Mouse (Mus musculus): ENCODE data around the gene AI481877. TPM values are rescaled to one million over a fixed set of nuclear protein-coding genes. Genes with fewer than 3 reads are reported as not detected.

Gene AI481877
- total RNA-seq, 2 experiments from 2014 or later, result not detected

GRCm38 (mm10) chr4:58994762-58995161 is 144.0 kb downstream of the AI481877 start, which contains the start of gene Dnajc25:
TSS of gene Dnajc25 (plus strand) at chr4:58995062.
- ATAC-seq (replicated peaks; ENCODE audit: low FRiP score, poor library complexity, severe bottlenecking), result no peak

Other genes starting within 250 kb of the AI481877 start
- gene Ecpas, start 226.2 kb downstream of the AI481877 start, total RNA-seq (2015; ENCODE audit: low replicate concordance), result 21.9 and 26.1 TPM in 2 replicates
- gene Ecpas, start 226.2 kb downstream of the AI481877 start, total RNA-seq (2017; ENCODE audit: low replicate concordance), result 19.1 and 27.2 TPM in 2 replicates
- not detected in 2 replicates for gene Zkscan16, start 195.4 kb downstream of the AI481877 start, total RNA-seq (2015; ENCODE audit: low replicate concordance)
- not detected in 2 replicates for gene Zkscan16, start 195.4 kb downstream of the AI481877 start, total RNA-seq (2017; ENCODE audit: low replicate concordance)
- 14.6 and 25.0 TPM in 2 replicates for gene Ptgr1, start 151.9 kb downstream of the AI481877 start, total RNA-seq (2015; ENCODE audit: low replicate concordance)
- gene Ptgr1, start 151.9 kb downstream of the AI481877 start, total RNA-seq (2017; ENCODE audit: low replicate concordance), result 6.0 and 8.3 TPM in 2 replicates
- 2.9 and 3.1 TPM in 2 replicates for gene Dnajc25, start 143.9 kb downstream of the AI481877 start, total RNA-seq (2015; ENCODE audit: low replicate concordance)
- 3.3 and 4.2 TPM in 2 replicates for gene Dnajc25, start 143.9 kb downstream of the AI481877 start, total RNA-seq (2017; ENCODE audit: low replicate concordance)
- gene Gm20503, start 135.8 kb downstream of the AI481877 start, total RNA-seq (2015; ENCODE audit: low replicate concordance), result not detected in 2 replicates
- not detected in 2 replicates for gene Gm20503, start 135.8 kb downstream of the AI481877 start, total RNA-seq (2017; ENCODE audit: low replicate concordance)
- gene Gng10, start 103.9 kb downstream of the AI481877 start, total RNA-seq (2015; ENCODE audit: low replicate concordance), result 27.2 and 34.6 TPM in 2 replicates
- 11.2 and 17.6 TPM in 2 replicates for gene Gng10, start 103.9 kb downstream of the AI481877 start, total RNA-seq (2017; ENCODE audit: low replicate concordance)
- 33.2 and 33.4 TPM in 2 replicates for gene Ugcg, start 50.3 kb upstream of the AI481877 start, total RNA-seq (2015; ENCODE audit: low replicate concordance)
- 20.6 and 37.6 TPM in 2 replicates for gene Ugcg, start 50.3 kb upstream of the AI481877 start, total RNA-seq (2017; ENCODE audit: low replicate concordance)